Mouse (Mus musculus): ENCODE data around the gene Clic6. TPM values are rescaled to one million over a fixed set of nuclear protein-coding genes. Genes with fewer than 3 reads are reported as not detected.

Gene Clic6
- total and polyA plus RNA-seq, 3 experiments, result not detected

GRCm38 (mm10) chr16:92578915-92579653 is 93.5 kb downstream of the Clic6 start (continued):
- TF ChIP-seq POLR2AphosphoS5 (IDR thresholded peaks at IDR 0.05; ENCODE audit: borderline replicate concordance, low read depth, low read length), result no peak
- TF ChIP-seq JUND (IDR thresholded peaks at IDR 0.05; ENCODE audit: low read depth, low read length), result no peak
- TF ChIP-seq ZKSCAN1 (IDR thresholded peaks at IDR 0.05; ENCODE audit: low read depth, low read length), result no peak

- no peak for TF ChIP-seq MXI1 (IDR thresholded peaks at IDR 0.05; ENCODE audit: low read depth, low read length)
- no peak for TF ChIP-seq EP300 (IDR thresholded peaks at IDR 0.05; ENCODE audit: low read depth in 1 of 2, low read length in 2 of 2)
- no peak for TF ChIP-seq ZC3H11A (IDR thresholded peaks at IDR 0.05; ENCODE audit: low read depth, low read length)
- TF ChIP-seq MAFK (IDR thresholded peaks at IDR 0.05; ENCODE audit: borderline replicate concordance, low read depth, low read length), result no peak
- TF ChIP-seq ELF1 (IDR thresholded peaks at IDR 0.05; ENCODE audit: low read depth, low read length), result no peak
- TF ChIP-seq CTCF (IDR thresholded peaks at IDR 0.05 in 2 of 3, conservative IDR thresholded peaks at IDR 0.05 in 1 of 3; ENCODE audit: control insufficient read depth in 1 of 3, insufficient read depth in 1 of 3, low read depth in 2 of 3, low read length in 3 of 3, poor library complexity in 1 of 3, severe bottlenecking in 1 of 3), result no peak
- no peak for TF ChIP-seq ETS1 (IDR thresholded peaks at IDR 0.05; ENCODE audit: low read depth, low read length)
- TF ChIP-seq ZNF384 (IDR thresholded peaks at IDR 0.05; ENCODE audit: low read depth, low read length), result no peak
- no peak for TF ChIP-seq KAT2A (conservative IDR thresholded peaks at IDR 0.05; ENCODE audit: low read depth, low read length)
- TF ChIP-seq TBP (IDR thresholded peaks at IDR 0.05; ENCODE audit: low read depth, low read length), result no peak
- TF ChIP-seq MYB (IDR thresholded peaks at IDR 0.05; ENCODE audit: low read depth, low read length), result no peak
- TF ChIP-seq HCFC1 (IDR thresholded peaks at IDR 0.05; ENCODE audit: low read depth, low read length), result no peak
- TF ChIP-seq E2F4 (IDR thresholded peaks at IDR 0.05; ENCODE audit: borderline replicate concordance, low read depth, low read length), result no peak
- no peak for TF ChIP-seq MEF2A (IDR thresholded peaks at IDR 0.05; ENCODE audit: extremely low read depth, insufficient replicate concordance, low read depth, low read length, poor library complexity, severe bottlenecking)
- no peak for TF ChIP-seq CHD2 (IDR thresholded peaks at IDR 0.05; ENCODE audit: low read length)
- no peak for TF ChIP-seq RCOR1 (IDR thresholded peaks at IDR 0.05; ENCODE audit: low read depth, low read length)
- TF ChIP-seq CHD1 (IDR thresholded peaks at IDR 0.05; ENCODE audit: low read depth, low read length), result no peak
- no peak for TF ChIP-seq MAX (IDR thresholded peaks at IDR 0.05; ENCODE audit: low read length)
- peaks cover 5 to 18% of the 10 kb centered on the region in 2 experiments; a peak in 3 of 4 replicates for H3K4me1 ChIP-seq (ENCODE audit: control insufficient read depth in 1 of 2, insufficient read depth in 2 of 2, low read length in 2 of 2)
- no peak overlapping the region for H3K4me3 ChIP-seq (ENCODE audit: control insufficient read depth in 1 of 2, insufficient read depth in 1 of 2, low read depth in 2 of 2, low read length in 2 of 2)
- DNase-seq (ENCODE audit: low read depth, low spot score), result no peak
- H3K27me3 ChIP-seq (ENCODE audit: control insufficient read depth in 1 of 2, insufficient read depth in 2 of 2, low read length in 2 of 2), result no peaks in the 10 kb centered on the region
- H3K79me2 ChIP-seq (ENCODE audit: control insufficient read depth, insufficient read depth, low read length, poor library complexity), result no peaks in the 10 kb centered on the region
- peaks cover 0 to 4% of the 10 kb centered on the region in 2 experiments; a peak in 2 of 4 replicates for H3K36me3 ChIP-seq (ENCODE audit: control insufficient read depth in 1 of 2, insufficient read depth in 2 of 2, low read length in 2 of 2)
- H3K27ac ChIP-seq (ENCODE audit: control insufficient read depth, low read depth, low read length), result no peak overlapping the region
- no peak overlapping the region for H3K9ac ChIP-seq (ENCODE audit: control insufficient read depth, low read depth, low read length, poor library complexity, severe bottlenecking)
- H3K9me3 ChIP-seq (replicated peaks; ENCODE audit: insufficient read depth, low read length), result no peaks in the 10 kb centered on the region
Measured at GRCm38 (mm10) chr16:92580981-92581380, 95.4 kb downstream of the Clic6 start.
